Mouse (Mus musculus) adrenal gland, postnatal 36 days (tissue): Measurements from ENCODE around the gene Terb1. TPM values are rescaled to one million over a fixed set of nuclear protein-coding genes. Genes with fewer than 3 reads are reported as not detected.
A peak's percentile ranks its signal among the peaks of the same experiment; 100 is the strongest.

Source experiments
- DNase-seq, 2 experiments: peaks; one replicate each; pipeline ENCODE4 v3.0.0; 2021; ENCODE audit warnings: mixed read lengths in 1 of 2
- long read RNA-seq, 2 experiments: library from polyadenylated mRNA; stranded (forward); transcript quantifications; one replicate each; pipeline ENCODE4 v2.0.0; 2021; ENCODE audit warnings: borderline sequencing depth in 2 of 2
- total RNA-seq, 2 experiments: library from RNA; stranded (reverse); gene quantifications; 2 replicates each; pipeline ENCODE4 v1.2.3; 2021

Gene Terb1
- total RNA-seq = not detected
- long read RNA-seq, experiment 1, partial matches to known transcripts = 0 of 1 reads
- long read RNA-seq, experiment 1, other reads (novel, unspliced or antisense) = 1 of 1 reads
- long read RNA-seq, experiment 2 = 0 reads

- DNase-seq = peak; percentile 38 to 52
Measured at GRCm38 (mm10) chr8:104509061-104510006, at the start of gene Terb1. Gene Terb1, minus strand, starts transcription at chr8:104509910.

GRCm38 (mm10) chr8:104557226-104557625 is 47.5 kb upstream of the Terb1 start:
- no peak for DNase-seq

- no peak for DNase-seq
Measured at GRCm38 (mm10) chr8:104555191-104555590, 45.5 kb upstream of the Terb1 start.

GRCm38 (mm10) chr8:104543440-104544045 is 33.8 kb upstream of the Terb1 start:
- no peak for DNase-seq

- no peak for DNase-seq
Measured at GRCm38 (mm10) chr8:104542160-104542559, 32.5 kb upstream of the Terb1 start.

GRCm38 (mm10) chr8:104541515-104541880 is 31.8 kb upstream of the Terb1 start:
- no peak for DNase-seq

GRCm38 (mm10) chr8:104540710-104541514 is 31.2 kb upstream of the Terb1 start:
- peak; percentile 26 to 43 for DNase-seq

- no peak for DNase-seq
Measured at GRCm38 (mm10) chr8:104540238-104540637, 30.5 kb upstream of the Terb1 start.

GRCm38 (mm10) chr8:104539566-104539965 is 29.9 kb upstream of the Terb1 start:
- DNase-seq = peak; percentile 51 to 73

GRCm38 (mm10) chr8:104538896-104539295 is 29.2 kb upstream of the Terb1 start:
- no peak for DNase-seq

GRCm38 (mm10) chr8:104536028-104536427 is 26.3 kb upstream of the Terb1 start:
- no peak for DNase-seq

GRCm38 (mm10) chr8:104535378-104535777 is 25.7 kb upstream of the Terb1 start:
- no peak for DNase-seq

GRCm38 (mm10) chr8:104534779-104535141 is 25.1 kb upstream of the Terb1 start:
- DNase-seq = peak in 1 of 2 experiments; percentile 25

GRCm38 (mm10) chr8:104533971-104534778 is 24.5 kb upstream of the Terb1 start, which contains the start of the genes Nae1 and Car7:
Gene Nae1, minus strand, starts transcription at chr8:104534637.
Gene Car7, plus strand, starts transcription at chr8:104534689.
- peak; percentile 95 for DNase-seq

- DNase-seq = no peak
Measured at GRCm38 (mm10) chr8:104533551-104533950, 23.8 kb upstream of the Terb1 start.

GRCm38 (mm10) chr8:104529671-104530070 is 20.0 kb upstream of the Terb1 start:
- DNase-seq = no peak

- no peak for DNase-seq
Measured at GRCm38 (mm10) chr8:104517872-104518271, 8.2 kb upstream of the Terb1 start.

GRCm38 (mm10) chr8:104510134-104510533 is 424 bp upstream of the Terb1 start:
- no peak for DNase-seq

GRCm38 (mm10) chr8:104479091-104479490 is 30.6 kb downstream of the Terb1 start:
- DNase-seq = no peak

GRCm38 (mm10) chr8:104472465-104472864 is 37.2 kb downstream of the Terb1 start:
- no peak for DNase-seq

GRCm38 (mm10) chr8:104467463-104467862 is 42.2 kb downstream of the Terb1 start:
- DNase-seq = no peak
